Mouse (Mus musculus) megakaryocyte-erythroid progenitor cell, adult 5-6 weeks (primary cell): ENCODE results near the gene Nacc1. TPM values are rescaled to one million over a fixed set of nuclear protein-coding genes. Genes with fewer than 3 reads are reported as not detected.

Source experiments
- ATAC-seq: replicated peaks from 2 replicates; pipeline ENCODE4 v1.8.0; 2016; ENCODE audit warnings: mild to moderate bottlenecking, inconsistent platforms; ENCODE audit not compliant: severe bottlenecking, poor library complexity, low FRiP score, low TSS enrichment
- total RNA-seq, 2 experiments: library from RNA; stranded (forward) in 1 of 2; stranded (reverse) in 1 of 2; fragments of 200-1000, 215-1000 nt in 1 of 2; fragments of >200 nt in 1 of 2; fragmentation: Nextera tagmentation in 1 of 2; gene quantifications; 2 replicates each; pipeline ENCODE4 v1.2.3; 2014 to 2017

Nacc1 gene
- 71.6 and 76.7 TPM in 2 replicates for total RNA-seq (2014; fragmentation: Nextera tagmentation)
- 35.8 and 51.5 TPM in 2 replicates for total RNA-seq (2017)

GRCm38 (mm10) chr8:84687705-84688100, at the start of gene Nacc1:
Gene Nacc1 (minus strand): TSS chr8:84687862.
- ATAC-seq = peak; percentile 71

- ATAC-seq = no peak
Measured at GRCm38 (mm10) chr8:84736521-84736920, 48.9 kb upstream of the Nacc1 start.

GRCm38 (mm10) chr8:84735597-84735996, 47.9 kb upstream of the Nacc1 start:
- ATAC-seq = no peak

- no peak for ATAC-seq
Measured at GRCm38 (mm10) chr8:84734680-84735079, 47.0 kb upstream of the Nacc1 start.

- ATAC-seq = no peak
Measured at GRCm38 (mm10) chr8:84733959-84734358, 46.3 kb upstream of the Nacc1 start.

- no peak for ATAC-seq
Measured at GRCm38 (mm10) chr8:84732996-84733395, 45.3 kb upstream of the Nacc1 start.

- ATAC-seq = no peak
Measured at GRCm38 (mm10) chr8:84732545-84732944, 44.9 kb upstream of the Nacc1 start.

- no peak for ATAC-seq
Measured at GRCm38 (mm10) chr8:84731371-84732177, 43.9 kb upstream of the Nacc1 start.

GRCm38 (mm10) chr8:84730541-84731370, 43.1 kb upstream of the Nacc1 start:
- ATAC-seq = peak; percentile 86

GRCm38 (mm10) chr8:84729921-84730362, 42.3 kb upstream of the Nacc1 start:
- ATAC-seq = 0 out of 2 replicates have a peak, but pooled peaks have one; percentile 3

GRCm38 (mm10) chr8:84728474-84728873, 40.8 kb upstream of the Nacc1 start:
- ATAC-seq = no peak

GRCm38 (mm10) chr8:84725941-84726259, 38.2 kb upstream of the Nacc1 start:
- no peak for ATAC-seq

GRCm38 (mm10) chr8:84725246-84725940, 37.7 kb upstream of the Nacc1 start:
- no peak for ATAC-seq

GRCm38 (mm10) chr8:84724683-84725082, 37.0 kb upstream of the Nacc1 start:
- peak; percentile 35; the same call in 1 of the 2 replicates for ATAC-seq

GRCm38 (mm10) chr8:84723571-84723900, 35.9 kb upstream of the Nacc1 start:
- ATAC-seq = 0 out of 2 replicates have a peak, but pooled peaks have one; percentile 0

GRCm38 (mm10) chr8:84722850-84723570, 35.3 kb upstream of the Nacc1 start, which contains the start of gene G430095P16Rik:
Gene G430095P16Rik (plus strand): TSS chr8:84723007.
- ATAC-seq = peak; percentile 88

- ATAC-seq = no peak
Measured at GRCm38 (mm10) chr8:84722530-84722849, 34.8 kb upstream of the Nacc1 start.

GRCm38 (mm10) chr8:84718959-84719690, 31.5 kb upstream of the Nacc1 start:
- ATAC-seq = no peak

GRCm38 (mm10) chr8:84718476-84718875, 30.8 kb upstream of the Nacc1 start:
- ATAC-seq = no peak
